Mouse (Mus musculus): ENCODE results near the gene Klf11. TPM values are rescaled to one million over a fixed set of nuclear protein-coding genes. Genes with fewer than 3 reads are reported as not detected.

The Klf11 gene
- total RNA-seq, 2 experiments from 2014 or later = 8.3 to 9.0 TPM

- intact Hi-C loops (cut with DNase I) = no loop called here
Measured at GRCm38 (mm10) chr12:24650415-24651062, 535 bp upstream of the Klf11 start.

GRCm38 (mm10) chr12:24651642-24652342 is 718 bp downstream of the Klf11 start:
- intact Hi-C loops (cut with DNase I) = no loop called here
- peak; percentile 87 to 97 for DNase-seq (ENCODE audit: extremely low spot score in 1 of 2, low spot score in 2 of 2)

More at GRCm38 (mm10) chr12:24650415-24651062, 535 bp upstream of the Klf11 start:
- DNase-seq (ENCODE audit: extremely low spot score in 1 of 2, low spot score in 2 of 2) = no peak

GRCm38 (mm10) chr12:24654065-24654862 is 3.2 kb downstream of the Klf11 start:
- DNase-seq (ENCODE audit: extremely low spot score in 1 of 2, low spot score in 2 of 2) = no peak
- intact Hi-C loops (cut with DNase I) = no loop called here

- no peak for DNase-seq (ENCODE audit: extremely low spot score in 1 of 2, low spot score in 2 of 2)
- intact Hi-C loops (cut with DNase I) = no loop called here
Measured at GRCm38 (mm10) chr12:24656436-24656835, 5.4 kb downstream of the Klf11 start.

GRCm38 (mm10) chr12:24658998-24659397 is 7.9 kb downstream of the Klf11 start:
- intact Hi-C loops (cut with DNase I) = no loop called here
- no peak for DNase-seq (ENCODE audit: extremely low spot score in 1 of 2, low spot score in 2 of 2)

GRCm38 (mm10) chr12:24659923-24660322 is 8.8 kb downstream of the Klf11 start:
- intact Hi-C loops (cut with DNase I) = no loop called here
- DNase-seq (ENCODE audit: extremely low spot score in 1 of 2, low spot score in 2 of 2) = no peak

GRCm38 (mm10) chr12:24661100-24661499 is 10.0 kb downstream of the Klf11 start:
- no peak for DNase-seq (ENCODE audit: extremely low spot score in 1 of 2, low spot score in 2 of 2)
- intact Hi-C loops (cut with DNase I) = no loop called here

GRCm38 (mm10) chr12:24662131-24662530 is 11.1 kb downstream of the Klf11 start:
- no peak for DNase-seq (ENCODE audit: extremely low spot score in 1 of 2, low spot score in 2 of 2)
- intact Hi-C loops (cut with DNase I) = no loop called here

- intact Hi-C loops (cut with DNase I) = loop anchor here (5.0 kb wide), 1 partner anchor 73 kb away; no protein-coding TSS in a partner anchor
- peak in 1 of 2 experiments; percentile 74 for DNase-seq (ENCODE audit: extremely low spot score in 1 of 2, low spot score in 2 of 2)
Measured at GRCm38 (mm10) chr12:24680096-24680491, 29.0 kb downstream of the Klf11 start.

GRCm38 (mm10) chr12:24680492-24681285 is 29.6 kb downstream of the Klf11 start:
- DNase-seq (ENCODE audit: extremely low spot score in 1 of 2, low spot score in 2 of 2) = peak in 1 of 2 experiments; percentile 74
- intact Hi-C loops (cut with DNase I) = loop anchor here (5.0 kb wide), 1 partner anchor 73 kb away; no protein-coding TSS in a partner anchor

GRCm38 (mm10) chr12:24681286-24682023 is 30.4 kb downstream of the Klf11 start, which contains the start of gene Cys1:
Gene Cys1 (minus strand): TSS chr12:24681813.
- intact Hi-C loops (cut with DNase I) = loop anchor here (5.0 kb wide), 1 partner anchor 74 kb away; no protein-coding TSS in a partner anchor
- DNase-seq (ENCODE audit: extremely low spot score in 1 of 2, low spot score in 2 of 2) = no peak

GRCm38 (mm10) chr12:24682563-24682962 is 31.5 kb downstream of the Klf11 start:
- DNase-seq (ENCODE audit: extremely low spot score in 1 of 2, low spot score in 2 of 2) = peak in 1 of 2 experiments; percentile 50
- intact Hi-C loops (cut with DNase I) = loop anchor here (5.0 kb wide), 1 partner anchor 75 kb away; no protein-coding TSS in a partner anchor

- intact Hi-C loops (cut with DNase I) = loop anchor here (5.0 kb wide), 1 partner anchor 76 kb away; no protein-coding TSS in a partner anchor
- no peak for DNase-seq (ENCODE audit: extremely low spot score in 1 of 2, low spot score in 2 of 2)
Measured at GRCm38 (mm10) chr12:24683461-24683860, 32.4 kb downstream of the Klf11 start.

GRCm38 (mm10) chr12:24686038-24686695 is 35.1 kb downstream of the Klf11 start:
- intact Hi-C loops (cut with DNase I) = no loop called here
- DNase-seq (ENCODE audit: extremely low spot score in 1 of 2, low spot score in 2 of 2) = no peak

- DNase-seq (ENCODE audit: extremely low spot score in 1 of 2, low spot score in 2 of 2) = no peak
- intact Hi-C loops (cut with DNase I) = no loop called here
Measured at GRCm38 (mm10) chr12:24686696-24687346, 35.7 kb downstream of the Klf11 start.

- intact Hi-C loops (cut with DNase I) = loop anchor here (10.0 kb wide), 1 partner anchor 216 kb away; no protein-coding TSS in a partner anchor
- DNase-seq (ENCODE audit: extremely low spot score in 1 of 2, low spot score in 2 of 2) = no peak
Measured at GRCm38 (mm10) chr12:24690351-24690750, 39.3 kb downstream of the Klf11 start.

All from left cerebral cortex, postnatal 10 days (tissue).